Mouse (Mus musculus) forelimb bud, embryonic 11.5 days (tissue): Measurements from ENCODE around the gene Lrtm2.

Source experiments
- DNase-seq: peaks from one replicate; pipeline ENCODE4 v3.0.0-alpha.2; 2012; ENCODE audit warnings: low read depth, low spot score

The Lrtm2 gene

DNA sequence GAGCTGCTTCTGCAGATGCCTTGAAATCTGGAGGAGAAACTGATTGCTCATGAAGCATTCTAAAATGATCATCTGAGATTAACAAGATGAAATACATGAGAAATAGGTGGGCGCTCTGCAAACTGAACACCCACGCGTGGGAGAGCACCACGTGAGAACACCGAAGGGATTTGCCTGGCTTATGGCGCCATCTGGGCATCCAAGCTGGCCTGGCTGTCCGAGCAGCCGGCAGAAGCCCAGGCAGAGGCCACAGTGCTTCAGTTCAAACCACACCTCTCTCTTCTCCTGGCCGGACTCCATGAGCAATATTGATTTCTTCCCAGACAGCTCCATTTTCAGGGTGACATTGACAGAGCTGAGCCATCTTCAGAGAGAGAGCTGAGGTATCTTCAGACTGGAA lies 49.8 kb downstream of the Lrtm2 start:
- DNase-seq: no peak

DNA sequence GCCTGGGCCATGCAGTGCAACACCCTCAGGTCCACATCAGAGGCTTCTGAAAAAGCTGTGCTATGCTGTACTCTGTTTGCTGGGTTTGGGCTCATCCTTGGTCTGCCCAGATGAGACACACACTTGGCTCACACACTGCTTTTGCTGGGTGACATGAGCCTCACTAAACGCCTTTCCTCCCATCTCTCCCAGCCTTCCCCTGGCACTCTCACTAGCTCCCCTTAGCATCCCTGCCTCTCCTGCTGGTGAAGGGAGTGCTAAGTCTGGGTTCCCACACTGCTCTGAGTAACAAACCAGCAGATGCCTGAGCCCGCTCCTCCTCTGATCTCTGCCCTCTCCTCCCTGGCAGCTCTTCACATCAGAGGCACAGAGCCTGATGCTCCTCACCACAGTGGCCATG lies 53.9 kb downstream of the Lrtm2 start:
- no peak for DNase-seq
